In the genomic region with DNA sequence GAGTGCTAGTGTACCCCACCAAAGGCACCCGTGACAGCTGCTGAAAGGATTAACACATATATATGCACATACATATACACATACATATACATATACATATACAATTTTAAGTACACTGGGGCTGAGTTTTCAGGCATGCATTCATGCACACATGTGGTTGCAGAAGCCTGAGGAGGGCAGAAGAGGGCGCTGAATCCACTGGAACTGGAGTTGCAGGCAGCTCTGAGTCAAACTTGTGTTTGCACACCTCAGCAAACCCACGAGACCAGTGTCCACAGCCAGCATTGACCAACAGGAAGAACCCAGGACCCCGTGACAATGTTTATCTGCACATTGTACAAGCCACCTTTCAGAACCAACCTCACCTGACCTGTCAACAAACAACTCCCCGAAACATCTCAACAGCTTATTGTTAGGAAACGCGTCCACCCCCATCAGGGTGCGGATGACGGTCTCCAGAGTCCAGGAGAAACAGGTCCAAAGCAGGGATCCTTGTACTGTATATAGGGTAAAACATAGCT, we compare ENCODE assay signal across 7 mouse cellular contexts. TPM values are rescaled to one million over a fixed set of nuclear protein-coding genes. Genes with fewer than 3 reads are reported as not detected.
A peak's percentile ranks its signal among the peaks of the same experiment; 100 is the strongest.
DNase-seq lines count a peak whose midpoint lies in the region; ATAC-seq and TF ChIP-seq lines count a peak whose summit lies in the region.

No protein-coding gene starts in this region.

- H3K4me2 ChIP-seq in kidney, postnatal 0 days (ENCODE audit: low read length): no peak overlapping the region
- no peak overlapping the region for H3K4me2 ChIP-seq in kidney, embryonic 14.5 days (replicated peaks; ENCODE audit: low read depth, low read length)
- H3K4me2 ChIP-seq in liver, embryonic 16.5 days (ENCODE audit: low read depth, low read length): 0 out of 2 replicates have a peak overlapping the region, but pooled peaks have one; percentile 14

- H3K27me3 ChIP-seq in kidney, postnatal 0 days (ENCODE audit: insufficient read depth, low read length): no peaks in the 10 kb centered on the region
- no peaks in the 10 kb centered on the region for H3K27me3 ChIP-seq in kidney, embryonic 14.5 days (ENCODE audit: control insufficient read depth, insufficient read depth, low read length)
- no peaks in the 10 kb centered on the region for H3K27me3 ChIP-seq in liver, embryonic 16.5 days (ENCODE audit: control insufficient read depth, insufficient read depth, low read depth, low read length)

- WGBS in kidney, postnatal 0 days: 71% methylated on average over 9 of the region's 9 CpGs
- WGBS in kidney, embryonic 14.5 days: 75% methylated on average over 9 of the region's 9 CpGs
- 57% methylated on average over 9 of the region's 9 CpGs for WGBS in liver, embryonic 16.5 days (ENCODE audit: insufficient replicate concordance)

- 0 out of 2 replicates have a peak, but pooled peaks cover 3% of the 10 kb centered on the region for H3K4me1 ChIP-seq in kidney, postnatal 0 days (replicated peaks; ENCODE audit: insufficient read depth, low read length)
- peaks cover 7% of the 10 kb centered on the region; the same call in 1 of the 2 replicates for H3K4me1 ChIP-seq in kidney, embryonic 14.5 days (ENCODE audit: control insufficient read depth, insufficient read depth, low read length)
- H3K4me1 ChIP-seq in bone marrow macrophage, adult 2 months (ENCODE audit: control insufficient read depth, insufficient read depth, low read length): peaks cover 32% of the 10 kb centered on the region
- H3K4me1 ChIP-seq in liver, embryonic 16.5 days (ENCODE audit: control insufficient read depth, low read depth, low read length): peaks cover 39% of the 10 kb centered on the region

- no peak for TF ChIP-seq POLR2A in bone marrow macrophage, adult 2 months (IDR thresholded peaks at IDR 0.05; ENCODE audit: borderline replicate concordance, low read depth, low read length)

- H3K27ac ChIP-seq in kidney, postnatal 0 days: peak overlapping the region; percentile 25; the same call in 1 of the 2 replicates
- H3K27ac ChIP-seq in kidney, embryonic 14.5 days (ENCODE audit: low read depth, low read length): no peak overlapping the region
- H3K27ac ChIP-seq in bone marrow macrophage, adult 2 months (ENCODE audit: insufficient read depth, low read depth, low read length): peak overlapping the region; percentile 93
- peak overlapping the region; percentile 77 for H3K27ac ChIP-seq in liver, embryonic 16.5 days (ENCODE audit: low read length)

- peak; percentile 55 for TF ChIP-seq CTCF in kidney, postnatal 0 days (IDR thresholded peaks at IDR 0.05; ENCODE audit: low read depth)
- no peak; the same call in 1 of the 2 replicates for TF ChIP-seq CTCF in bone marrow macrophage, adult 2 months (IDR thresholded peaks at IDR 0.05; ENCODE audit: low read depth, low read length)

- DNase-seq in kidney, postnatal 0 days (ENCODE audit: low spot score): peak; percentile 39
- DNase-seq in thymus, postnatal 10 days (ENCODE audit: low spot score in 2 of 2): peak; percentile 46 to 61
- no peak for DNase-seq in urinary bladder, postnatal 10 days (ENCODE audit: low spot score)
- DNase-seq in layer of hippocampus, adult 9-10 months (ENCODE audit: low spot score): no peak

- no peak for ATAC-seq in kidney, postnatal 0 days (replicated peaks; ENCODE audit: low FRiP score, low read depth)
- ATAC-seq in kidney, embryonic 14.5 days (ENCODE audit: low FRiP score, low TSS enrichment): no peak
- ATAC-seq in liver, embryonic 16.5 days (ENCODE audit: low read depth): no peak

- no peak overlapping the region for H3K9ac ChIP-seq in kidney, postnatal 0 days (ENCODE audit: low read depth, low read length)
- no peak overlapping the region for H3K9ac ChIP-seq in kidney, embryonic 14.5 days (ENCODE audit: low read depth, low read length)
- H3K9ac ChIP-seq in liver, embryonic 16.5 days (ENCODE audit: low read depth, low read length): no peak overlapping the region; the same call in 1 of the 2 replicates

- no peaks in the 10 kb centered on the region for H3K36me3 ChIP-seq in kidney, postnatal 0 days (ENCODE audit: insufficient read depth, low read length)
- no peaks in the 10 kb centered on the region for H3K36me3 ChIP-seq in kidney, embryonic 14.5 days (ENCODE audit: control insufficient read depth, insufficient read depth, low read length)
- H3K36me3 ChIP-seq in liver, embryonic 16.5 days (ENCODE audit: control insufficient read depth, insufficient read depth): no peaks in the 10 kb centered on the region

- H3K9me3 ChIP-seq in kidney, postnatal 0 days (replicated peaks; ENCODE audit: low read length): no peaks in the 10 kb centered on the region
- no peaks in the 10 kb centered on the region for H3K9me3 ChIP-seq in kidney, embryonic 14.5 days (ENCODE audit: control insufficient read depth, low read length)
- no peaks in the 10 kb centered on the region for H3K9me3 ChIP-seq in liver, embryonic 16.5 days (replicated peaks; ENCODE audit: control insufficient read depth, low read length)

- H3K4me3 ChIP-seq in kidney, postnatal 0 days (replicated peaks; ENCODE audit: low read depth, low read length): no peak overlapping the region
- H3K4me3 ChIP-seq in kidney, embryonic 14.5 days (ENCODE audit: low read length): no peak overlapping the region
- peak overlapping the region; percentile 51 for H3K4me3 ChIP-seq in bone marrow macrophage, adult 2 months (ENCODE audit: insufficient read depth, low read length)
- H3K4me3 ChIP-seq in liver, embryonic 16.5 days (ENCODE audit: low read depth, low read length): no peak overlapping the region

RNA-seq across cellular contexts. Expression of a gene that starts 32.2 kb away (rescaled TPM):
- polyA plus RNA-seq in kidney, postnatal 0 days (2015; fragmentation: Nextera tagmentation; extraction: Ambion mirVana): 15.6 and 17.3 TPM in 2 replicates
- 23.2 and 24.2 TPM in 2 replicates for polyA plus RNA-seq in kidney, embryonic 14.5 days (2014; fragmentation: Nextera tagmentation; extraction: Ambion mirVana)
- 61.0 and 77.7 TPM in 2 replicates for polyA plus RNA-seq in bone marrow macrophage, adult 2 months (2012; ENCODE audit: insufficient read depth, insufficient read length, missing spikeins)
- polyA plus RNA-seq in liver, embryonic 16.5 days (2015; fragmentation: Nextera tagmentation; extraction: Ambion mirVana): 6.6 and 8.2 TPM in 2 replicates

RNA-seq across cellular contexts. Expression of a gene that starts 58.4 kb away (rescaled TPM):
- polyA plus RNA-seq in kidney, postnatal 0 days (2015; fragmentation: Nextera tagmentation; extraction: Ambion mirVana): 19.0 and 21.5 TPM in 2 replicates
- 6.6 and 7.3 TPM in 2 replicates for polyA plus RNA-seq in kidney, embryonic 14.5 days (2014; fragmentation: Nextera tagmentation; extraction: Ambion mirVana)
- not detected in 2 replicates for polyA plus RNA-seq in bone marrow macrophage, adult 2 months (2012; ENCODE audit: insufficient read depth, insufficient read length, missing spikeins)
- 1.2 TPM in 1 of 2 replicates, not detected in the other for polyA plus RNA-seq in liver, embryonic 16.5 days (2015; fragmentation: Nextera tagmentation; extraction: Ambion mirVana)

Comparison
In these comparisons a context has a peak if more than half of its experiments do, and no peak if none do; other contexts are left out.
1. DNase-seq: peak in kidney, postnatal 0 days (single experiment) and thymus, postnatal 10 days (2 of 2); none in urinary bladder, postnatal 10 days (single experiment) and layer of hippocampus, adult 9-10 months (single experiment).